Mouse (Mus musculus): ENCODE measurements around the gene A630001G21Rik.
A peak's percentile ranks its signal among the peaks of the same experiment; 100 is the strongest.

A630001G21Rik gene

DNA sequence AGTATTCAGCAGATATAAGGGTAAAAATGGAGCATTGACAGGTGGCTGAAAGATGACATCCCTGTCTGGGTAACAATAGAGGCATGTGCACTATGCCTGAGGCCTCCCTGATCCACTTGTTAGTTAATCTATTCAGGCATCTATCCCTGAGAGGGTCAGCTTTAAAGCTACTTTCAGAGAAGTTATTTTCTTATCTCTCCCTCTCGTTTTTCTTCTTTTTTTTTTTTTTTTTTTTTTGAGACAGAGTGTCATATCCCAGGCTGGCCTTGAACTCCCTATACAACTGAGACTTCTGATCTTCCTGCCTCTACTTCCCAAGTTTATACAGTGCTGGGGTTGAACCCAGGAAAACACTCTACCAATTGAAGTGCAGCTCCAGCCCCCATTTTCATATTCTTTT lies 10.7 kb downstream of the A630001G21Rik start:
- no peak for DNase-seq

DNA sequence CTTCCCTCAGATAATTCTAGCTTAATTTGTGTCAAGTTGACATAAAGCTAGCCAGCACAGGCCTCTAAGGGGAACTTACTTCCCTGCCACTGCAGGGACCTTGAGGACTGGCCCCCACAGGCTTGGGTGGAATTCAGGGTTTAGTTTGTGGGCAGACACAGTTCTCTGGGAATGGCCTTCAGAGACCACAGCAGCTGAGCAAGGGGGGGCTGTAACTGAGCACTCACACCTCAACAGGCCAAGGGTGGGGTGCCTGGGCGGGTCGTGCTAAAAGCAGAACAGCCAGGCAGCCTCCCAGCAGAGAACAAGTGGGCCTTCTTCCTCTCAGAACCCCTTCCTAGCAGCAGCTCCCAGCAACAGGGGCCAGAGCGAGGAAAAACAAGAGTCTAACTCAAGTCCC lies 12.3 kb downstream of the A630001G21Rik start:
- DNase-seq: no peak

DNA sequence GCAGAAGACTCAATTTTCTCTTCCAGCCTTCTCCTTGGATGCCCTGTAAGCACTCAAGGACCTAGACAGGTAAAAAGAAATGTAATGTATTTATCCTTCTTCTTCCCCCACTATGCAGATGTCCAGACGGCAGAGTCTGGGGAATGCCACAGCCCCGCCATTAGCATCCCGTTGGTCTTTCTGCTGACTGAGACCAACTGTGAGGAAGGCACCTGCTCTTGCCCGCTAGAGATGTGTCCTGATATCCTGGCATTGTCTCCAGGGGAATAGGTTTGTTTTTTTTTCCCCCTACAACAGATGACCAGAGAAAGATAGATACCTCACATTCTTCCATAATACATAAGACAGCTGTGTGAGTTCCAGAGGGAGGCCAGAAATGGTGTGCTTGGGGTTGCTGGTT lies 14.2 kb downstream of the A630001G21Rik start:
- DNase-seq: no peak

DNA sequence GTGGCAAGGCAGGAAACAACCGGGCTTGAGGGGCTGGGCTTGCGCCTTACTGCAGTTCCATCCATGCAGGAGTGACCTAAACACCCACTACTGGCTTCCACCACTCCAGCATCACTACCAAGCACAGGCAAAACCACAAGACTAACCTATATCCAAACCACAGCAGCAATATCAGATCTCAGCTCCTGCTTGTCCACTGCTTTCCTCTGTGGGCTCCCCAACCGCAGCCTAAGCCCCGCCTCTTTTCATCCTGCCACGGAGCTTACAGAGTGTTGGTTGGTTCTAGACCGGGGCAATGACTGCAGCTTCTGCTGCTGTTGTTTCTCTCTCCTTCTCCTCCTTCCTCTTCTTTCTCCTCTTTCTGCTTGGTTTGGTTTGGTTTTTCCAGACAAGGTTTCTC lies 15.1 kb downstream of the A630001G21Rik start:
- peak; percentile 40 for DNase-seq

DNA sequence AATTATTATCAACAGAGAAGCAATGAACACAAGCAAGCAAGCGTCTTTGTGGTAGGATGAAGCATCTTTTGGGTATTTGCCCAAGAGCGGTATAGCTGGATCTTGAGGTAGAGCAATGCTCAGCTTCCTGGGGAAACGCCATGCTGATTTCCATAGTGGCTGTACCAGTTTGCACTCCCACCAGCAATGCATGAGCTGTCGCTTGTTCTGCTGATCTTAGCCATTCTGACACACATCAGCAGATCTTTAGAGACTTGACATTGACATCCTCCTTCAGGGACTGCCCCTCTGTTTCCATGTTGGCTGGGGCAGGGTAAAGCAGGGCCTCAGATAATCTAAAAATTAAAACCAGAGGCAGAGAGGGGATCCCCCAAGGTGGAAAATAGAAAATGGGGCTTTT lies 16.8 kb downstream of the A630001G21Rik start:
- DNase-seq: no peak

DNA sequence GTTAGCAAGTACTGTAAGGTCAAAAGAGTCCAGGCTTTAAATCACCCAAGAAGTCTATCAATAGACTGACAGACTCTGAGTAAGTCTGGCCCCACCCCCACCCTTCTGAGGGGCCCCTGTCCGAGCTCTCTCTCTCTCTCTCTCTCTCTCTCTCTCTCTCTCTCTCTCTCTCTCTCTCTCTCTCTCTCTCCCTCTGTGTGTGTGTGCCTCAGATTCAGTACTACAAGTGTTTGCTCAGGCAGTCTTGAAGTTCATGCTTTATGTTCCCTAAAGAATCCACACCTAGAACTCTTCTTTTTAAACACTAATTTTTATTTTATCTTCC lies 19.5 kb downstream of the A630001G21Rik start:
- DNase-seq: no peak

DNA sequence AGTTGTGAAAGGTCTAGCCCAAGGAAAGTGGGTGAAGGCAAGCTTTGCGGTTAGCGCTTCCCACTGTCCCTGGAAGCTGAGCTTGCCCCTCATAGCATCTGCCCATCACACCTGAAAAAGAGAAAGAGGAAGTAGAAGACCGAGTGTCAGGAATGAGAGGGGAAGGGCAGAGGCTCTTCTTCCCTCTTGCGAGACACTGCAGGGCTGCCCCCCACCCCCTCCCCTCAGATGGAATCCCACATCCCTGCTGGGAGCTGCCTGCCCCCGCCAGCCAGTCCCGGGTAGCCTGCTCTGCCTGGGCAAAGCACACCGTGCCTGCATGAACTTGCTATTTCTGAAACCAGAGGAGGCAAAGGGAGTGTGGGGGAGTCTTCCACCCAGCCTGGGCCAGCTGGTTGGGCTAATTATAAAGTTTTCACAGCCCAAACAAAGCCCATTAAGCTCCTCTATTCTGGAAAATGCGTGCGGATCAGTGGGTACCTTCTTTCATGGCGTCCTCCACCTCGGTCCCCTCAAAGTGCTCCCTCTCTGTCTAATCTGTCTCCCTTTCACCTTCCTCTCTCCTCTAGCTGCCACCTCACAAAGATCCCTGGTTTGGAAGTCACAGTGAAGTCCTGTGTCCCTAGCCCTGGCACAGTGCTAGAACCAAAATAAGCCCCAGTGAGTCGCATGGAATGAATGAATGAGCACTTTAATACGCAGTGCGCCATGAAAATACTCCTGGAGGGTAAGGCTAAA lies 20.0 kb downstream of the A630001G21Rik start:
- no peak for DNase-seq

DNA sequence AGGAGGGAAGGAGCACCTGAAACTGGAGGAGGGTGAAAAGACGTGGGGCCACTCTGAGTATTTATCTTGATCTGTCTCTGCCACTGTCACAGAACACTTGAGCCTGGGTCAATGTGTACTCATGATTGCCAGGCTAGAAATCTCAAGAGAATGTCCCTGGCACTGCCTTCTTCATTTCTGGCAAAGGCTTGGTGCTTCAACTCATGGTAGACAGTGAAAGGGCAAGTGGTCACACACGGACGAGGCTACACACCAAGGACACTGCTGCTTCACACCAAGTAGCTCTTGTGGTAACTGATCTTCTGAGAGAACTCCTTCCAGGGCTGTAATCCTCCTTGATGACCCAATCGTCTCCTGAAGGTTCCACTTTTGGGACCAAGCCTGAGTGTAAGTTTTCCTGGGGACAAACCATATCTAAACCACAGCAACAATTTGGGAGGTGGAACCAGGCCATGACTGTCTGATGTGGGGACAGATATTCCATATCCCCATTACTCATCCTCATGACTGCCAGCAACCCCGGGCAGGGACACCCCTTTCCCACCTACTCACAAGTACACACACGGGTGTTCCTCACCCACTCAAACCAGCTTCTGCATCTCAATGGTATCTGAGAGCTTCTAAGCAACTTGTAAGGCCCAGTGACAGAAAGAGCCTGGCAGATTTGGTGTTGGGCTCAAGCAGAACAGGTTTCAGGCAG lies 20.8 kb downstream of the A630001G21Rik start:
- no peak for DNase-seq

DNA sequence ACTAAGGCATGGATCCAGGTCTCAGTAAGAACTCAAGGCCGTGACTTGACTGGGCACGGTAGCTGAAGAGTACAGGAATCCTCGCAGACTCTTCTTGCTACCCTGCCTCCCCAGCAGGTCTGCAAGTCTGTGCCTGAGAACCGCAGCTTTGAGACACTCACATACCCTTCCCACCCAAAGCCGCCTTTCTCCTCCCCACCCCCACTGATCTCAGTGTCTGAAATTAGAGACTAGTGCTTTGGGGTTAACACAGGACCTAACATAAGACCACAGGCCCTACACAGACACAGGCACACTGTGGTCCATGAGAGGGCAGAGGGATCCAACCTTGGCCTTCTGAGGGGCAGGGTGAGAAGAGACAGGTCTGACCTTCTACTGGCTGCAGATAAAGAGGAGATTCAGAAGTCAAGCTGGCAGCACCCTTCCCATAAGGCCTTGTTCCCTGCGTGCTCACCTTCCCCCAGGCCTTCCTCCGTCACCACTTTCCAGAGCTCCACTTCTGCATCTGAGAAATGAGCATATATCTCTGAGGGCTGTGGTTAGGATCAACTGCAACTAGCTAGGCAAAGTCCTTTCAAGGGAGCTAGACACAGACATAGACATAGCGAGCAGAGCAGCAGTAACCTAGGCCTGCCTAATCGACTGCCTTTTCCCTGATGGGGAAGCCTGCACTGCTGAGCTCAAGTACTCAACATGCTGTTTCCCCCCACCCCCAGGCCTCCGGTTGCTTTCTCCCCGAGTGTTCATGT lies 26.3 kb downstream of the A630001G21Rik start:
- peak; percentile 65 for DNase-seq

DNA sequence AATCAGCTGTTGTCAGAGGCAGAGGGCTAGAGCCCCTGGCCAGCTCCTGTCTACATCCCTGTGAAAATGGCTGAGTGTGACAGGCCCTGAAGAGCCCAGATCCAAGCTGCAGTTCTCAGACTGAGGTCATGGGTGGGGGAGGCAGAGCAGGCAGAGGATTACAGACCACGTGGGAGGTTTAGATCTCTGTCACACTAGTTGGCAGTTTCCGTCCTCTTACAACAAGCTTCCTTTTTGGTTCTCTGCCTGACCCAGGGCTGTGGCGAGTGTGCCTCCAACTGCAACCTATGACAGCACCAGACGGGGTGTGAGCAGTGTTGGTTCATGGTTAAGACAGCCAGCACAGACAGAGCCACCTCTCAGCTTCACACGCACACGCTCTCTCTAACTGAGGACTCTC lies 26.9 kb downstream of the A630001G21Rik start:
- peak; percentile 71 for DNase-seq

DNA sequence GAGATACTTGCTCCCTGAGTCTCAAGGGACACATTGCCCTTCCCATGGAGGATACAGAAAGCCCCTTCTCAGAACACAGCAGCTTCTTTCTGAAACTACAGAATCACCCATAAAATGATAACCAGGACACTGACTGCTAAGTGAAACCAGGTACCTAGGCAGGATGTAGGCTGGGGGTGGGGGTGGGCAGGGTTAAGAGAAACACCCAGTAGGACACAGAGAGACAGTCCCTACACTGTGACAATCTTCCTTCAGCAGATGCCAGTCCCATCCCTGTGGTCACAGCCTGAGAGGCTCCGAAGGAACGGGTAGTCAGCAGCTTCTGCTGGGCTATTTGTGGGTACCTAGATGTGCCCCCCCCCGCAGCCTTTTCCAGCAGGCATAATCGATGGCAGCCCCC lies 27.8 kb downstream of the A630001G21Rik start:
- DNase-seq: peak; percentile 42

DNA sequence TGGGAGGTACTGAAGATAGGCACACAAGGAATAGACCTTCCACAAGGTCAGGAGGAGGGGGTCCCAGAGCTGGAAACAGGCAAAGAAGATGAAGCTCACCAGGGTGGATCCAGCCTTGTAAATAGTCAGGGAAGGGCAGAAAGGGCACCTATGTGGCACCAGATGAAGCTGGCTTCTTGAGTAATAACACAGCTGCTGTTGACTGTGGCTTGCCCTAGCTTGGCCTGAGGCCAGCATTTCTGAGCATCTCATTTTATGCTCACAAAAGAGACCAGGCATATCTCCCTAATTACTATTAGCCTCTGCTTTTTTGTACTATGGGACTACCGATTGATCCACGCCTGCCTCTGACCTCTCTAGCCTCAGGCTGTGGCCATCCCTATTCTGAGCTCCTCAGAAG lies 28.6 kb downstream of the A630001G21Rik start:
- DNase-seq: no peak

DNA sequence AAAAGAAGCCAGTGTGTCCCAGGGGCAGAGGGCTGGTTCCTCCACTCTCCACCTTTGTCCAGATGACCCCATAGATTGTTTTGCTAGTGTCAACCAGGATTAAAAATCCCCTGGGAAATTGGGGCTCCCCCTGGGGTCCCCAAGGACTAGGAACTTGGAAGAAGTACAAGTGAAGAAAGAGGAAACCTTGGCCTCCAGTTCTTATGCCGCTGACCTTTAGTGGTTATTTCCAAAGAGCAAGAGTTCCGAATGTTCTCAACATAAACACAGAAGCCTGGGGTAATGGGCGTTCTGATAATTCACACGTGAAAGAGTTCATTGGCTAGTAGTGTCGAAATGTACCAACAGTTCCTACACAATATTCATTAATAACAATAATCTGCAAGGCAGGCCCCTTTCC lies 31.9 kb downstream of the A630001G21Rik start:
- no peak for DNase-seq

DNA sequence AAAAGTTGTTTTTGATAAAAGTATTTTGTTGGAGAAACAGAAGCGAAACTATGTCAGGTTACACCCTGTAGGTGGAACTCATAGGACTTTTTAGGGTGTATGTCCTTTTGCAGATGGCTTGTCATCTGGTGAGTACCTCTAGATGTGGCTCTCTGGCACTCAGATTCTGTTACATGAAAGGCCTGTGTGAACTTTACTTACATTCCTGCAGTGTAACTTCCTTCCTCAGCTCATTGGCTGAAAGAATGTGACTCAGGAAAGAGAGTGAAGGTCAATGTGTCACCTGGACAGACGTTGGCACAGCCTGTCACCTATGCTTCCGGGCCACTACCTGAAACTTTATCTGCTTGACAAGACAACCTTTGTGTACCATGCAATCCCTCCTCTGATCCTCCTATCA lies 33.9 kb downstream of the A630001G21Rik start:
- DNase-seq: no peak

DNA sequence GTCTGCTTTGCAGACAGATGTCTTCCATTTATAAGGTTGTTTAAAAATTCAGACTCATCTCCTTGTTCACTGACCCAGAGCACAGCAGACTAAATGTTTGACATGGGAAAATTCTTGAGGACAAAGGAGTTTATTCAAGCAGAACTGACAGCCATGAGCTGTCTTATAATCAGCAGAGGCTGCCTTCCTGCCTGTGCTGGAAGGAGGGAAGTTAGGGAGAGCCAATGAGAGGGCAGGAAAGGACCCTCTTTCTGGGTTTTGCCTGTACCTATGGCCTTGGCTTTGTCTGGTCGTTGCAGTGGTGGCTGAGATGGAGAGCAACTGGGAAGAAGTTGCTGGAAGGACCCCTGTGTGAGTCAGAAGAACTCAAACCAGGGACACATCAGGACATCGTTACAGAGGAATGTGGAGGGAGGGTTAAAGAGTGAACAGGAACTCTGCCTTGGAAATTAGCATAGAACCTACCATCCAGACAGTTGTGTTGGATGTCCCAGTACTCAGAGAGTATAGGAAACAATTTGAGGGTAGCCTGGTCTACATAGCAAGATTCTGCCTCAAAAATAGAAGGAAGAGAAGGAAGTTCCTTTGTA lies 35.4 kb downstream of the A630001G21Rik start:
- DNase-seq: no peak

DNA sequence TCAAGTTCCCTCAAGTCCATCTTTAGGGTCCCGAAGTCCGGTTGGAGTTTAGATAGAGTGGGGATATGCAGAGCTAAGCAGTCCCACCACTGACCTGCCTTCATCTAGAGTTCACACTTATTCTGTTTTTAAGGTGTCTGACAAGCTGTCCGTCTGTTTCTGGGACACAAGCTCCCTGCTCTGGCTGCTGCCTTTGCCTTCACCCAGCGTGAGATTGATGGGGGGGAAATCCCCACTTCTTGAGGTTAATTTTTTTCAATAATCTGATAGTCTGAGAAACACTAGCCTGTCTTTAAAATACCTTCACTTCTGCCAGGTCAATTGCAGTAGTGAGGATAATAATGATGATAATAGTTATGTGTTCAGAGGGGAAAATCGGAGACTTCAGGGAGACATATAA lies 36.1 kb downstream of the A630001G21Rik start:
- no peak for DNase-seq

DNA sequence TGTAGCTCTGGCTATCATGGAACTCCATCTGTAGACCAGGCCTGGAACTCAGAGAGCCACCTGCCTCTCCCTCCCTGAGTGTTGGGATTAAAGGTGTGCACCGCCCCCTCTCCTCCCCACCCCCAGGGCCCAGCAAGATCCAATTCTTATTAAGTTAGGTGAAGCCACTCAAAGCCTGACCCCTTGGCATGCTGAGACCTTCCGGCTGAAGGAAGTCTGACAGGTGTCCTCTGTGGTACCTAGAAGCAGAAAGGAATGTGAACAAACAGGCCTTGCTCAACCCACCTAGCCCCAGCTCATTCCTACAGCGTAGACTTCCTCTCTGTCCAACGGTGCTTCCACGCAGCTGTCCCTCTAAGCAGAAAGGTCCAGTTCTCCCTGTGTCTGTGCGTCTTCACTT lies 37.5 kb downstream of the A630001G21Rik start:
- no peak for DNase-seq

DNA sequence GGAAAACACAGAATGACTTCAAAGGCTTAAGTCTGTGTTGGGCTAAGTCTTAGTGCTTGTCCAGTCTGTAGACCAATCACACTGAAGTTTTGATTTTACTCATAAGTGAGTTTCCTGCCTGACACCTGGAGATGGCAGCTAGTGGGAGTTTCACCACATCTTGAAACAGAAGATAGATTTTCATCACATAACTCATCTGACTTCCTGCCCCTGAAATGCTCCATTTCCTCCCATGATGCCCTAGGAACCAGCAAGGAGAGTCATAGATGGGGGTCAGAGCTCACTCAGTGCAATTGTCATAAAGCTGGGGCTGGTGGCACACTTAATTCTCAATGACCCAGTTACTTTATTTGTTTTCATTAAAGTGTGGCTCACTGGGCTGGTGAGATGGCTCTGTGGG lies 38.6 kb downstream of the A630001G21Rik start:
- peak; percentile 47 for DNase-seq

DNA sequence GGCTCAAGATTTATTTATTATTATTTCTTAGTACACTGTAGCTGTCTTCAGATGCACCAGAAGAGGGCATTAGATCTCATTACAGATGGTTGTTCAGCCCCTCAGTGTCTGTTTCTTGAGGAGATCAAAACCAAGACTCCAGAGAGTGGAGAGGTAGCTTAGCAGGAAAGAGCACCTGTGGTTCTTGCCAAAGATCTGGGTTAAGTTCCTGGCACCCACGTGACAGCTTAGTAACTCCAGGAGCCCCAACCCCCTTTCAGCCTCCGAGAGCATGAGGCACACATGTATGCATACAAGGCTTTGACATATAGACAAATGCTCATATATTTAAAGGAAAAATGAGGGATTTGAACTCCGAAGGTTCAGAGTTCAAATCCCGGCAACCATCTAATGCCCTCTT lies 39.4 kb downstream of the A630001G21Rik start:
- DNase-seq: peak; percentile 49

DNA sequence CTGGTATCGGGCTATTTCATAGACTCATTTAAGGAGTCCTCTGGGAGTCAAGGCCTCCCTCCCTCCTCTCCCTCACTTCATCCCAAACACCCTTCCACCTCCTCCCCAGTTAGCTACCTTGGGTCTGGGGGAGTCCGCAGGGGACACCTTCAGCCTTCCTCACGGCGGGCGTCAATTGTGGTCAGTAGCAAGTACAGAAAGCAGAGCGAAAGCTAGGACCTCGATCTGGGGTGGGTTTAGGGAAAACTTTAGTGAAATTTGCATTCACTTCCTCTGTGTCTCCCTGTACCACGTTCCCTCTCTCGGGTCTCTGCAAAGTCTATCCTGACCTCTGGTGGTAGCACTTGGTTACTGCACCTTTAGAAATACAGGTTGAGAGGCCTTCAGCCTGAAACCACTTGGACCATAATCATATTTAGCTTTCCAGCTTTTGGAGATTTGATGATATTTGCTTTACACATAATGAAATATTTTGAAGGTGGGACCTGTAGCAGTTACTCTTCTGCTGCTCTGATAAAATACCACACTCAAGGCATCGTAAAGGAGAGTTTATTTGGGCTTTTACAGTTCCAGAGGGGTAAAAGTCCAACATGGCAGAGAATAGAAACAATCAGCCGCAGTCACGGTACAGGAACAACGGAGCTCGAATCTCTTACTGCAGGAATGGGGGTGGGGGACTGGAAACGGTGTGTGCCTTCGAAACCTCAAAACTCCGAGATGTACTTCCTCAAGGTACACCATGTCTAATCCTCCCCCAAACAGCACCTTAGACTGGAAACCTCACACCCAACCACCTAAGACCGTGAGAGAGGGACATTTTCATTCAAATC lies 41.9 kb downstream of the A630001G21Rik start:
- peak; percentile 82 for DNase-seq

DNA sequence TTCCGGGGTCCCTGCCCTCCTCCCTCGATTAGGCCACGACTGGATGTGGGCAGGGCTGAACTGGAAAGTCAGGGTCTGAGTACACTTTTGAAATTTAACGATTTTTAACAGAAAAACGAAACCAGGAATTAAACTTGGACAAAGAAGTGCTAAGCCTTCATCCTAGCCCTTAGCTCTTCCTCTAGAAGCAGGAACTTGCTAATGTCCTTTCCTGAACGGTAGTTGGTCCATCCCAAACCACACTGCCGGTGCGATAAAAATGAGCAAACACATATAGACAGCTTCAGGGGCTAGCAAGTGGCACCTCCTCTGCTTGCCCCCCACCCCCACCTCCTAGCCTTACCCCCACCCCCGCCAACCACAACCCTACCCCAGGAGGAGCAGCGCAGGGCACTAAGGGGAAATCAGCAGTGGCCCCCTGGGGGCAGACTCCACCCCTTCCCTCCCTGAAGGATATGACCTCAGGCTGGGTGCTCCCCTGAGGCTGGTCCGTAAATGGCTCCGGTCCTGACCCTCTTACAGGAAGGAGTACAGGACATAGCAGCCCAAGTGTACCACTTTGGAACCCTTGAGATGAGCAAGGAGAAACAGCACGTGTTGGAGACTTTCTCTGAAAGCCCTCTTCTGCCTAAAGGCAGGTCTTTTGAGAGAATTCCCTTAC lies 42.9 kb downstream of the A630001G21Rik start:
- DNase-seq: peak; percentile 78

DNA sequence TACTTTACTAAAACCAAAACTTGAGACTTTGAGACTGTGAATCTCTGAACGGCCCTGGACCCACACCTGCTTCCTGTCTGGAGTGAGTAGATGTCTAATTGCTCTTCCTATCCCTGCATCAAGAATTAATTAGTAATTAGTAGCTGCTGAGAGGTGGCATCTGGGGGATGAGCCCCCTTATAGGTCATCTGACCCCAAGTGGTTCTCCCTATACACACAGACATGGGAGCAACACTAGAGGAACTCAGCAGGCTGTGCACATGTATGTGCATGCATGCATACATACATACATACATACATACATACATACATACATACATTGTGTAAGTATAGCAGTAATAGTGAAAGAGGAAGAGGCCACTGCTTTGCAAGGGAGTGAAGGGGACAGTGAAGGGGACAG lies 43.9 kb downstream of the A630001G21Rik start:
- no peak for DNase-seq
